Mouse (Mus musculus) erythroblast, embryonic 14.5 days (primary cell): ENCODE measurements around the gene Atm.

Source experiments
- GATA1 ChIP-seq: IDR thresholded peaks from 2 replicates; pipeline ENCODE4 v1.6.1; 2012; ENCODE audit warnings: low read length, inconsistent platforms, mixed read lengths
- TAL1 ChIP-seq: IDR thresholded peaks from 3 replicates; pipeline ENCODE4 v1.6.1; 2012; ENCODE audit warnings: low read length, inconsistent platforms, mixed read lengths

- TF ChIP-seq GATA1 = no peak
- TF ChIP-seq TAL1 = no peak
Observed at GRCm38 (mm10) chr9:53575721-53576120, 39.2 kb upstream of the Atm start.
